In the genomic region with DNA sequence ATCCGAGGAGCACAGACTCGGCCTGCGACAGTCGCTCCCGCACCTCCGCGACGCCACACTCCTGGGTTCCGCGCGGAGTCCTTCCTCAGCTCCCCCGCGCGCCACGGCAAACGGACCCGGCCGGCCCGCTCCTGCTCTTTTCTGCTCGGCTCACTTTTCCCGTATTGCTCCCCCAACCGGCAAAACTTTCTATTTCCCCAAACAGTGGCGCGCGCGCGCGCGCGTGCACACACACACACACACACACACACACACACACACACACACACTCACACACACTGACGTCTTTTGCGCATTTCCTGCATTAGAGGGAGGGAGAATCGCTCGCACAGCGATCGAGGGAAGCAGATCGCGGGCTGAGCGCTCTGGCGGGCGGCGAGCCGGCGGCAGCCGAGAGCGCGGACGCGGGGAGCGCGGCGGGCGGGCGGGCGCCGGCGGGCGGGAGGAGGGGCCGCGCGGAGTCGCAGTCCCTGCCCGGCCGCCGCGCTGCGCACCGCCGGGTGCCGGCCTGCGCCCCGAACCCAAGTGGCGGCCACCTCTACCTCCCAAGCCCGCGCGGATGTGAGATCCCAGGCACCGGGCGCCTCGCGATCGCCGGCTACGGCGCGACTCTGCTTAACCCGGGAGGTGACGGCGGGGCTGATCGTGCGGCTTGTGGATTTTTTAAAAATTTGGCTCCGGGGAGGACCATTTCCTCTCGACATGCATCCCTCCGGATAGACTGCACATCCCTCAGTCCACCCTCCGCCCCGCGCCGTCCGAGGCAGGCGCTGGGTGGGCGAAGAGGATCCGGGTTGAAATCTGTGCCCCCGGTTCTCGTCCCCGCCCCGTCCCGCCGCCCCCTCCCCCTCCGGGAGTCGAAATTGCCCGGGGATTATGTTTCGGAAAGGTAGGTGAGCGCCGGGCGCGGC, we compare ENCODE assay signal across 8 mouse cellular contexts. TPM values are rescaled to one million over a fixed set of nuclear protein-coding genes. Genes with fewer than 3 reads are reported as not detected.
A peak's percentile ranks its signal among the peaks of the same experiment; 100 is the strongest.
DNase-seq lines count a peak whose midpoint lies in the region; ATAC-seq lines count a peak whose summit lies in the region.

A gene (plus strand): TSS at position 466 of the 911 bp plus-strand sequence.

- peak within 1 kb of the TSS; percentile 99 for H3K4me2 ChIP-seq in hindbrain, embryonic 15.5 days

- no peaks in the 10 kb centered on the region for H3K9me3 ChIP-seq in hindbrain, embryonic 15.5 days
- H3K9me3 ChIP-seq in megakaryocyte, embryonic 14.5 days: no peaks in the 10 kb centered on the region

- H3K27me3 ChIP-seq in hindbrain, embryonic 15.5 days: 0 out of 2 replicates have a peak, but pooled peaks cover 4% of the 10 kb centered on the region
- no peaks in the 10 kb centered on the region for H3K27me3 ChIP-seq in megakaryocyte, embryonic 14.5 days (replicated peaks)

- H3K4me3 ChIP-seq in hindbrain, embryonic 15.5 days: peak within 1 kb of the TSS; percentile 91
- H3K4me3 ChIP-seq in megakaryocyte, embryonic 14.5 days (replicated peaks): peak within 1 kb of the TSS; percentile 98

- peak; percentile 53 for DNase-seq in WW6 (ENCODE audit: low read depth, low spot score)
- peak; percentile 81 to 82 for DNase-seq in cerebellum, postnatal 36 days
- peak; percentile 73 to 80 for DNase-seq in frontal cortex, postnatal 36 days (ENCODE audit: low spot score in 2 of 2)
- DNase-seq in left cerebral cortex, adult 8-10 months (ENCODE audit: low spot score in 2 of 2): peak; percentile 62 to 66
- peak; percentile 79 to 80 for DNase-seq in right cerebral cortex, adult 2 months (ENCODE audit: low spot score in 2 of 2)
- DNase-seq in urinary bladder, postnatal 10 days (ENCODE audit: low spot score): peak; percentile 59

- no peaks in the 10 kb centered on the region for H3K36me3 ChIP-seq in hindbrain, embryonic 15.5 days
- peaks cover 39% of the 10 kb centered on the region for H3K36me3 ChIP-seq in megakaryocyte, embryonic 14.5 days (replicated peaks; ENCODE audit: low read length)

- H3K4me1 ChIP-seq in hindbrain, embryonic 15.5 days (replicated peaks): peaks cover 50% of the 10 kb centered on the region
- H3K4me1 ChIP-seq in megakaryocyte, embryonic 14.5 days: peaks cover 59% of the 10 kb centered on the region

- peak within 1 kb of the TSS; percentile 75 for H3K9ac ChIP-seq in hindbrain, embryonic 15.5 days

- ATAC-seq in hindbrain, embryonic 15.5 days (ENCODE audit: low FRiP score, low read depth): peak; percentile 82

- WGBS in hindbrain, embryonic 15.5 days: under 1% methylated on average over 105 of the region's 115 CpGs

- H3K27ac ChIP-seq in hindbrain, embryonic 15.5 days (replicated peaks): peak within 1 kb of the TSS; percentile 94

RNA-seq across cellular contexts. Expression of the gene that starts here (rescaled TPM):
- polyA plus RNA-seq in hindbrain, embryonic 15.5 days (2015; fragmentation: Nextera tagmentation; extraction: Ambion mirVana): 37.7 and 45.7 TPM in 2 replicates
- total RNA-seq in left cerebral cortex, adult 8-10 months (2022): 100 to 1,000 TPM; 250 to 274 (median 263) TPM
- polyA plus RNA-seq in megakaryocyte, embryonic 14.5 days (2012; ENCODE audit: insufficient read depth, low replicate concordance): 3.4 and 7.3 TPM in 2 replicates

Comparison
In these comparisons a context has a peak if more than half of its experiments do, and no peak if none do; other contexts are left out.
1. Peak in every context shown above with its lines: DNase-seq, ATAC-seq, H3K4me3 ChIP-seq and H3K27ac ChIP-seq.